Mouse (Mus musculus): ENCODE measurements at regions not wholly inside any gene's neighbourhood (a gene's known extent, or its start where the extent isn't known, plus 50 kb on each side); places are given as distances from the start of the nearest gene placed in this dataset.
"Not testable (repeated sequence)": the region's sequence is repeated elsewhere in the genome, so short reads cannot be mapped to it uniquely, and the experiment has no call there.

DNA sequence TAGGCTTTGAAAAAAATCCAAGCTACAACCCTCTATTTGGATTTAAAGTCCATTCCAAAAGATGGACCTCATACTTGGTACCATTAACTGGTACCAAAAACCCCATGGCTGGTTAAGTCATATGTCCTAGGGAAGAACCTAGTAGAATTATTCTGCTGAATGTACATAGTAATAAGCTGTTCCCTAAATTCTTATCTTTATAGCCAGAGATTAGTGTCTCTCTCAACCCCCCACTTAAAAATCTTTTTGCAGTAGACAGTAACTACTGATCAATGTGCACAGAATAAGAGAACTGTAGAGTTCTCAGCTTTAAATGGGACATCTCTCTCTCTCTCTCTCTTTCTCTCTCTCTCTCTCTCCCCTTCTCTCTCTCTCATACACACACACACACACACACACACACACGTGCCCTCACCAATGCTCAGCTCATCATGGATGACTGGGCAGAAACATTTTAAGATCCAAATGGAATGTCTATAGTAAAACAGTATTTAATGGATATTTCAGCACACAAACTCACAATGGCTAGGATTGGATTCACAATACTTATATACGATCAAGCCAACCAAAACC, 640.2 kb upstream of the Slc8a1 start:
- intact Hi-C loops (cut with DNase I) = no loop called here
- no peak for DNase-seq

DNA sequence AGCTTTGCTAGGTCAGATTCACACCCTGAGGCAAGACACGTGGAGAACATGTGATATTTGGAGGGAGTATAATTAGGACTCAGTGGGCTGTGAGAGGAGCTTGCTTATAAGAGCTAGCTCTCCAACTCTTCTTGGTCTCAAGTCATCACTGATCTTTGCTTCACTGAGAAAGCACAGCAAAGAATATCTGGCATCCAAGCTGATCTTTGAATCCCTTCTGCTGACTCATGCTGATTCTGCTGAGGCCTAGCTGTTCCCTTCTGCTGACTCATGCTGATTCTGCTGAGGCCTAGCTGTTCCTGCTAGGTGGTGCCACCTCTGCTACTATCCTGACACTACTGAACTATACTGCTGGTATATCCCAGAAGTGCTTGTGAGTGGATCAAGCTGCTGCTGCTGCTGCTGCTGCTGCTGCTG, 639.0 kb upstream of the Slc8a1 start:
- intact Hi-C loops (cut with DNase I) = no loop called here
- no peak for DNase-seq

DNA sequence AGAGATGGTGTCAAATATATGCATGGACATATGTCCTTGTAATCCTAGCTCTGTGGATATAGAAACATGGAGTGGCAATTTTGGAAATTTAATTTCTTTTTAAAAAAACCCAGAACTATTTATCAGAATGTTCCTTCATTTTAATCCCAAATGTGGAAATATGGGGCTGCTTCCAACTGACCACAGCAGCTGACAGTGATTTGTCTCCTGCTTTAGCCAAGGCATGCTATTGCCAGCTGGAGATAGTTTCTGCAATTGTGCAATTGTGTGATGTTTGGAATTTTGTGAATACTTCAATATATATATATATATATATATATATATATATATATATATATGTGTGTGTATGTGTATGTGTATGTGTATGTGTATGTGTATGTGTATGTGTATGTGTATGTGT, 629.7 kb upstream of the Slc8a1 start:
- DNase-seq = no peak

GRCm38 (mm10) chr17:82366001-82366400, 627.8 kb upstream of the Slc8a1 start:
- no peak for DNase-seq
- intact Hi-C loops (cut with DNase I) = no loop called here

More for the DNA sequence above, 629.7 kb upstream of the Slc8a1 start:
- intact Hi-C loops (cut with DNase I) = no loop called here

- DNase-seq = no peak
- intact Hi-C loops (cut with DNase I) = no loop called here
Observed at GRCm38 (mm10) chr17:82348636-82349035, 610.5 kb upstream of the Slc8a1 start.

DNA sequence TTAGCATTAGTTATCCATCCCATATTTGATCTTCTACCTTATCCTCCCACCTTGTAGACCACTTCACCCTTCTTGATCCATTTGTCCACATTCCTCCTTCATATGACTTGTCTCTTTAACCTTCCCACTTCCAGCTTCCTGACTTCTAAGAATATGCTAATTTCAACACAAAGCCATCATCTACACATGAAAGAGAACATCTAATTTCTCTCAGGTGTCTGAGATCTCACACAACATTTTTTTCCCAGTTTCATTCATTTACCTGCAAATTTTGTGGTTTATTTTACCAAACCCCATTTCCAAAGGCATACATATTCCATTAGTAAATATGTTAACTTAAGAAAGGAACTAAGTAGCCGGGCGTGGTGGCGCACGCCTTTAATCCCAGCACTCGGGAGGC, 593.3 kb upstream of the Slc8a1 start:
- intact Hi-C loops (cut with DNase I) = no loop called here
- no peak for DNase-seq

- intact Hi-C loops (cut with DNase I) = no loop called here
Observed at GRCm38 (mm10) chr17:82312191-82312590, 574.0 kb upstream of the Slc8a1 start.

DNA sequence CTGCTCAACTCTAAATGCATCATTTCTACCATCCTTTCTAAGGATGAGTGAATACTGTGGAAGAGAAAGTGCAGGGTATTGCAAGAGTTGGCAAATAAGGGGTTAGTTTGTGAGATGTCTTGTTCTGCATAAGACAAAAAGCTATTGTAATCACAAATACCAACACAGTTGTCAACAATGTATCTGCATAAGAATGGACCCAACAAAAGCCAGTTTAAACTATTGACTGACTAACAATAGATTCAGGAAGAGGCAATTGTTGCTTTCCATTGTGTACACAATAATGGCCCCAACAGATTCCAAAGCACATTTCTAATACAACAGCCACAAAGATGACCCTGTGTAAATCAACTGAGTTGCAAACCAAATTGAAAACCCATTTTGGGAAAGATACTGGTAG, 568.2 kb upstream of the Slc8a1 start:
- intact Hi-C loops (cut with DNase I) = no loop called here
- no peak for DNase-seq

More at GRCm38 (mm10) chr17:82312191-82312590, 574.0 kb upstream of the Slc8a1 start:
- DNase-seq = no peak

GRCm38 (mm10) chr17:82277728-82278127, 539.6 kb upstream of the Slc8a1 start:
- no peak for DNase-seq

GRCm38 (mm10) chr17:82273946-82274345, 535.8 kb upstream of the Slc8a1 start:
- intact Hi-C loops (cut with DNase I) = no loop called here
- DNase-seq = no peak

More at GRCm38 (mm10) chr17:82277728-82278127, 539.6 kb upstream of the Slc8a1 start:
- intact Hi-C loops (cut with DNase I) = no loop called here

DNA sequence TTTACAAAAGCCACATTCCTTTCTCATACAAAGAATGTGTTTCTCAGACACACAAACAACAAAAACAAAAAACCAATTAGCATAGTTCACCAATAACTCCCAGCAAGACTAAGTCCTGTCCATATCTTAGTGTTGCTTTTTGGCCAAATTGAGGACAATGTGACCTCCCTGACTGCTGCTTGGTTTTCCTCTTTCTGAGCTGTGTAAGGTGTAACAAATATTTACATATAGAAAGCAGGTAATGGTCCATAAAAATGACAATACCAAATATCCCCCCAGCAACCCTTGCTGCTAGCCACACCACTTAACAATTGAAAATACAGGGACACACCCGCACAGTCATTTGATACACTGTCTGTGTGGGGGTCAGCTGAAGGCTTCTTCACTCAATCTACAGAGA, 534.7 kb upstream of the Slc8a1 start:
- intact Hi-C loops (cut with DNase I) = no loop called here
- no peak for DNase-seq

GRCm38 (mm10) chr17:82266842-82267241, 528.7 kb upstream of the Slc8a1 start:
- intact Hi-C loops (cut with DNase I); DNase-seq: not testable (repeated sequence)

DNA sequence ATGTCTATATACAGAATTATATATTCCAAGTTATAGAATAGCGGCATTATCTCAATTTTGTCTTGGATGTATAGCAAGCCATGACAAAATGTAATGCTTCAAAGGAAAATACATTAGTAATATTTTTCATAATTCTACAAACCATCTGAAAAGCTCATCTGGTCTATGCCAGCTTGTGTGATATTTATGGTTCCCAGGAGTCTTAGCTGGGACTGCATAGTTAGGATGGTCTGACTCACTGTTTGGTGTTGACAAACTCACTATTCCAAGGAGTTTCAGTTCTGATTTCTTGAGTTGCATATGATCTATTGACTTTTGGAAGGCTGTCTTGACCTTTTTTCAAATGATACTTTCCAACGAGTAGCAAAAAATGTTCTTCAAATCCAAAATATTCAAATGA, 514.2 kb upstream of the Slc8a1 start:
- DNase-seq = no peak
- intact Hi-C loops (cut with DNase I) = no loop called here

GRCm38 (mm10) chr17:82251841-82252240, 513.7 kb upstream of the Slc8a1 start:
- intact Hi-C loops (cut with DNase I) = no loop called here
- DNase-seq = no peak

DNA sequence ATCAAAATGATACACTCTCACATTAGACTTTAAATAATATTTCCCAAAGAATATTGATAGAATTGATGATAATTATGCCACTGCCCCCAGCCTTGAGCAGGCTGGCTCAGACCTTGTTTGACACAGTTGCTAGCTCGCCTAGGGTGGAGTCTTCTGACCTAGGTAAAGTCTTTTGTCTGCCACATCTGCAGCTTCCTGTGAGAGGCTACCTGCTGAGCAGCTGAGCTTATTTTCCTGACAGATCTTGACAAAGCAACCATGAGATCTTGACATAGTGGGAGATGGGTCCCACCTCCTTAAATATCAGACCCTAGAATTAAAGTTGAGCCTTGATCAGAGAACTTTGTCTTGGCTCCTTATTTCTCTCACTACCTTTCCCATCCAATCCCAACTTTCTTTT, 500.2 kb upstream of the Slc8a1 start:
- intact Hi-C loops (cut with DNase I) = no loop called here
- no peak for DNase-seq

- DNase-seq = no peak
- intact Hi-C loops (cut with DNase I) = no loop called here
Observed at GRCm38 (mm10) chr17:82237456-82237855, 499.3 kb upstream of the Slc8a1 start.

- no peak for DNase-seq
- intact Hi-C loops (cut with DNase I) = no loop called here
Observed at GRCm38 (mm10) chr17:82215728-82216623, 477.8 kb upstream of the Slc8a1 start.

DNA sequence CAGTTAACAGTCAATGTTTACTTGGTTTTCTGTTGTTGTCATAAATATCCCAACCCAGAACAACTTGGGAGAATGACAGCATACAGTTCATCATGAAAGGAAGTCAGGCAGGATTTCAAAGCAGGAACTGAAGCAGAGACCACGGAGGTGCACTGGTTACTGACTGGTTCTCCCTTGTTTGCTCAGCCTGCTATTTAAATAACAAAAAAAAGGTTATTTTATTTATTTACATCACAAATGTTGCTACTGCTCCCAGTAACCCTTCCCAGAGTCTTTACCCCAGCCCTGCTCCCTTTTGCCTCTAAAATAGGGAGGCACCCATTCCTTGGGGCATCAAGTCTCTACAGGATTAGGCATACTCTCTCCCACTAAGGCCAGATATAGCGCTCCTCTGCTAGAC, 461.8 kb upstream of the Slc8a1 start:
- intact Hi-C loops (cut with DNase I) = no loop called here
- no peak for DNase-seq

DNA sequence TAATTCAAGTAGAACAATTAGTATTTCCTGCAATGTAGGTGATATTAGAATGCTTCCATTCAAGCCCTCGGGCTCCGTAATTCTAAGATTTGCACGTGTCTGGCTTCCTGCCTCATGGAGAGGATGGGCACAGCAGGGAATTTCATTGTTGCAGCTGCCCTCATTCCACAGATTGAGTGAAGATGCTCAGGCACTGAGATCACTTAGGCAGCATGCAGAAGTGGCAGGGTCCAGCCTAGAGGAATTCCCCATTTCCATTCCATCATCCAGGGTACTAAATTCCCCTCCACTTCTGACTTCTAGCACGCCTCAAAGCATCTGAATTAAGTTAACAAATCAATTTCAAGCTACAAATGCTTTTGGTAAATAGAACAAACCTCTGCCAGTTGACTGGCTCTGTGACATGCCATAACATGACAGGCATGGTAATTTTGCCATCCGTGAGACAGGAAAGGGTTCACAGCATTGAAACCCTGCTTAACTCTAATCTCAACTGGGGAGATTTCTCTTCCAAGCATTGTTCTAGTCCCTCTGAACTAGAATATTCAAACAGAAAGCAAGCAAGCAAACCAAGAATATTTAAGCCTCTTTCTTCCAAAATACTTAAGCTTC, 461.0 kb upstream of the Slc8a1 start:
- intact Hi-C loops (cut with DNase I) = no loop called here
- no peak for DNase-seq

DNA sequence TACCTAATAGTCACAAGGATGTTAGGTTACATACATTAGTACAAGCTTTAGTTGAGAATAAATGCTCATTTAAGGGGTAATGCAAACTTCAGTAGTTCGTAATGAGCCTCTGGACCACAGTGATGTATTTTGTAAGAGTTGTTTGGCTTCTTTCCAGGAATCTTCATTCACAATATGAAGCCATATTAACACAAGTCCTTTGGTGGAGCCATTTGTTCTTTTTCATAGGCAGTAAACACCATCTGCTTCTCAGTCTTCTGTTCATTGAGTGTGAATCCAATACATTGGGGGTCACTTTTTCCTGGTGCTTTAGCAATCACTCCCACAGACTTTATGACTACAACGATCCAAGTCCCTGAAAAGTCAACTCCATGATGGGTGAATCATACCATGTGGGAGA, 446.1 kb upstream of the Slc8a1 start:
- DNase-seq = no peak
- intact Hi-C loops (cut with DNase I) = no loop called here

GRCm38 (mm10) chr17:82171216-82171615, 433.0 kb upstream of the Slc8a1 start:
- intact Hi-C loops (cut with DNase I) = no loop called here
- DNase-seq = no peak

DNA sequence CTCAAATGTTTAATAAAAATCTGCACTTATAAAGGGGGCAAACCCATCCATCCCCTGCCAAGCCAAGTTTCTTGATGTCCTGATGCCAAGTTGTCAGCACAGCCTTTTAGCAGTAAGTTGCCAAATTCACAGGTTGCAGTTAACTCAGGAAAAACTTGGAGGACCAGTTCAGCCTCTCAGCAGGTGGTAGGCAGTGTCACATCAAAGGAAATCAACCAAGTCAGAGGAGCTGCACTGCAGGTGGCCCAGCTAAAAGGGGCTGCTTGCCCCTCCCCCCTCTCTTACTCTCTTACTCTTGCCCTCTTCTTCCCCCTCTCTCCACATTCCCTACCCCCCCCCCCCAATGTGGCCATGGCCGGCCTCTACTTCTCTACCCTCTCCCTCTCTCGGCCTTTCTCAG, 415.3 kb upstream of the Slc8a1 start:
- no peak for DNase-seq
- intact Hi-C loops (cut with DNase I) = no loop called here
